Comparison of ENCODE assay signal across 16 mouse cellular contexts in genomic region chr5:37197423-37197822, GRCm38 (mm10). TPM values are rescaled to one million over a fixed set of nuclear protein-coding genes. Genes with fewer than 3 reads are reported as not detected.
DNase-seq lines count a peak whose midpoint lies in the region; ATAC-seq and TF ChIP-seq lines count a peak whose summit lies in the region.
"Had no signal": no experiment of that assay in that cellular context is flagged by ENCODE, and none has a peak within 500 bp of the region (broad histone marks: within the 10 kb centered on the region; RNA-seq: fewer than 3 reads in every experiment).

No protein-coding gene starts in this region.

- TF ChIP-seq CTCF in midbrain, postnatal 0 days (IDR thresholded peaks at IDR 0.05), result no peak
- no peak for TF ChIP-seq CTCF in kidney, adult 2 months (conservative IDR thresholded peaks at IDR 0.05; ENCODE audit: insufficient read depth, insufficient read length, low read depth, low read length)

- 64% methylated on average over 3 of the region's 3 CpGs for WGBS in midbrain, postnatal 0 days
- WGBS in midbrain, embryonic 16.5 days, result 68% methylated on average over 3 of the region's 3 CpGs
- 59% methylated on average over 3 of the region's 3 CpGs for WGBS in hindbrain, embryonic 14.5 days
- WGBS in neural tube, embryonic 14.5 days, result 51% methylated on average over 3 of the region's 3 CpGs
- 73% methylated on average over 3 of the region's 3 CpGs for WGBS in kidney, adult 2 months

- no peak overlapping the region for H3K4me3 ChIP-seq in midbrain, postnatal 0 days (ENCODE audit: low read depth, low read length)
- H3K4me3 ChIP-seq in midbrain, embryonic 16.5 days (ENCODE audit: low read depth, low read length), result no peak overlapping the region
- no peak overlapping the region for H3K4me3 ChIP-seq in hindbrain, embryonic 14.5 days (replicated peaks; ENCODE audit: low read length)
- no peak overlapping the region for H3K4me3 ChIP-seq in neural tube, embryonic 14.5 days (ENCODE audit: low read depth, low read length)
- H3K4me3 ChIP-seq in kidney, adult 2 months (ENCODE audit: insufficient read depth, low read depth, low read length), result no peak overlapping the region
- H3K4me3 ChIP-seq: embryonic facial prominence, embryonic 15.5 days; limb, embryonic 13.5 days had no signal

- no peaks in the 10 kb centered on the region for H3K27me3 ChIP-seq in midbrain, postnatal 0 days (ENCODE audit: insufficient read depth, low read length)
- H3K27me3 ChIP-seq in midbrain, embryonic 16.5 days (ENCODE audit: control insufficient read depth, insufficient read depth, low read depth, low read length), result no peaks in the 10 kb centered on the region
- H3K27me3 ChIP-seq in hindbrain, embryonic 14.5 days (ENCODE audit: control insufficient read depth, insufficient read depth, low read length), result no peaks in the 10 kb centered on the region
- H3K27me3 ChIP-seq in neural tube, embryonic 14.5 days (ENCODE audit: control insufficient read depth, insufficient read depth, low read length), result no peaks in the 10 kb centered on the region
- H3K27me3 ChIP-seq in kidney, adult 2 months (replicated peaks; ENCODE audit: control insufficient read depth, insufficient read depth, low read length), result no peaks in the 10 kb centered on the region
- H3K27me3 ChIP-seq: embryonic facial prominence, embryonic 15.5 days; Patski had no signal

- no peak overlapping the region for H3K4me2 ChIP-seq in midbrain, postnatal 0 days (ENCODE audit: low read depth, low read length, poor library complexity, severe bottlenecking)
- H3K4me2 ChIP-seq in midbrain, embryonic 16.5 days (ENCODE audit: low read length), result no peak overlapping the region
- no peak overlapping the region for H3K4me2 ChIP-seq in hindbrain, embryonic 14.5 days (replicated peaks)
- no peak overlapping the region for H3K4me2 ChIP-seq in neural tube, embryonic 14.5 days (ENCODE audit: low read depth, low read length)
- H3K4me2 ChIP-seq: embryonic facial prominence, embryonic 15.5 days; heart, embryonic 11.5 days had no signal

- H3K4me1 ChIP-seq in midbrain, postnatal 0 days (ENCODE audit: insufficient read depth, low read length), result peaks cover 7% of the 10 kb centered on the region; the same call in 1 of the 2 replicates
- H3K4me1 ChIP-seq in midbrain, embryonic 16.5 days (ENCODE audit: control insufficient read depth, insufficient read depth, low read length), result peaks cover 8% of the 10 kb centered on the region
- H3K4me1 ChIP-seq in hindbrain, embryonic 14.5 days (replicated peaks; ENCODE audit: control insufficient read depth, insufficient read depth, low read length), result peaks cover 44% of the 10 kb centered on the region
- peaks cover 32% of the 10 kb centered on the region for H3K4me1 ChIP-seq in neural tube, embryonic 14.5 days (ENCODE audit: control insufficient read depth, insufficient read depth, low read length)
- H3K4me1 ChIP-seq in kidney, adult 2 months (ENCODE audit: control insufficient read depth, insufficient read depth, low read length), result no peaks in the 10 kb centered on the region

- H3K36me3 ChIP-seq in midbrain, postnatal 0 days (ENCODE audit: insufficient read depth, low read length), result 0 out of 2 replicates have a peak, but pooled peaks cover 4% of the 10 kb centered on the region
- no peaks in the 10 kb centered on the region for H3K36me3 ChIP-seq in midbrain, embryonic 16.5 days (ENCODE audit: control insufficient read depth, insufficient read depth, low read length)
- no peaks in the 10 kb centered on the region for H3K36me3 ChIP-seq in hindbrain, embryonic 14.5 days (replicated peaks; ENCODE audit: control insufficient read depth, insufficient read depth)
- no peaks in the 10 kb centered on the region for H3K36me3 ChIP-seq in neural tube, embryonic 14.5 days (ENCODE audit: control insufficient read depth, insufficient read depth, low read length)
- no peaks in the 10 kb centered on the region for H3K36me3 ChIP-seq in kidney, adult 2 months (ENCODE audit: control insufficient read depth, insufficient read depth, low read length)
- H3K36me3 ChIP-seq: embryonic facial prominence, embryonic 15.5 days; limb, embryonic 13.5 days had no signal

- no peak overlapping the region for H3K9ac ChIP-seq in midbrain, postnatal 0 days (replicated peaks; ENCODE audit: low read length, poor library complexity, severe bottlenecking)
- no peak overlapping the region for H3K9ac ChIP-seq in midbrain, embryonic 16.5 days (ENCODE audit: low read depth, low read length)
- H3K9ac ChIP-seq in hindbrain, embryonic 14.5 days, result no peak overlapping the region
- H3K9ac ChIP-seq in neural tube, embryonic 14.5 days (replicated peaks; ENCODE audit: low read depth, low read length), result 0 out of 2 replicates have a peak overlapping the region, but pooled peaks have one; percentile 28
- H3K9ac ChIP-seq: embryonic facial prominence, embryonic 15.5 days; limb, embryonic 13.5 days had no signal

- no peaks in the 10 kb centered on the region for H3K9me3 ChIP-seq in midbrain, postnatal 0 days (ENCODE audit: low read length)
- H3K9me3 ChIP-seq in midbrain, embryonic 16.5 days (replicated peaks; ENCODE audit: control insufficient read depth, low read length, poor library complexity, severe bottlenecking), result no peaks in the 10 kb centered on the region
- H3K9me3 ChIP-seq in hindbrain, embryonic 14.5 days (ENCODE audit: control insufficient read depth, low read length), result no peaks in the 10 kb centered on the region
- no peaks in the 10 kb centered on the region for H3K9me3 ChIP-seq in neural tube, embryonic 14.5 days (ENCODE audit: control insufficient read depth, low read length)
- H3K9me3 ChIP-seq: embryonic facial prominence, embryonic 15.5 days; limb, embryonic 13.5 days had no signal

- TF ChIP-seq POLR2A in kidney, adult 2 months (IDR thresholded peaks at IDR 0.05; ENCODE audit: low read depth, low read length), result no peak

- 0 out of 2 replicates have a peak overlapping the region, but pooled peaks have one; percentile 38 for H3K27ac ChIP-seq in midbrain, postnatal 0 days (ENCODE audit: low read depth, low read length)
- no peak overlapping the region for H3K27ac ChIP-seq in midbrain, embryonic 16.5 days (ENCODE audit: low read length)
- peak overlapping the region; percentile 62 for H3K27ac ChIP-seq in hindbrain, embryonic 14.5 days
- peak overlapping the region; percentile 73 for H3K27ac ChIP-seq in neural tube, embryonic 14.5 days (ENCODE audit: low read depth, low read length)
- no peak overlapping the region for H3K27ac ChIP-seq in kidney, adult 2 months (ENCODE audit: insufficient read depth, low read depth, low read length)
- H3K27ac ChIP-seq: embryonic facial prominence, embryonic 15.5 days had no signal

- ATAC-seq in frontal cortex, adult (ENCODE audit: low TSS enrichment), result 0 out of 2 replicates have a peak, but pooled peaks have one; percentile 24
- peak; percentile 54; the same call in 1 of the 2 replicates for ATAC-seq in midbrain, postnatal 0 days (ENCODE audit: low FRiP score)
- ATAC-seq in midbrain, embryonic 16.5 days, result no peak
- ATAC-seq in hindbrain, embryonic 14.5 days (ENCODE audit: low FRiP score), result no peak
- ATAC-seq in neural tube, embryonic 14.5 days (ENCODE audit: low read depth), result no peak
- ATAC-seq: Patski had no signal

- DNase-seq in frontal cortex, postnatal 36 days (ENCODE audit: low spot score in 2 of 2), result no peak
- peak; percentile 73 for DNase-seq in midbrain, postnatal 0 days (ENCODE audit: low spot score)
- DNase-seq in hindbrain, embryonic 14.5 days (ENCODE audit: low spot score), result no peak
- no peak for DNase-seq in kidney, adult 2 months
- no peak for DNase-seq in Muller cell, postnatal 12 days (ENCODE audit: inconsistent ontology term)
- DNase-seq: cerebellum, adult 11-12 months; kidney, adult 18-20 months; right cerebral cortex, postnatal 25 days had no signal

RNA-seq across cellular contexts. Expression of gene Crmp1, which starts 44.3 kb away (rescaled TPM):
- total RNA-seq in midbrain, postnatal 0 days (2014; rRNA removed), result 954 and 1,050 TPM in 2 replicates
- polyA plus RNA-seq in midbrain, postnatal 0 days (2015; fragmentation: Nextera tagmentation; extraction: Ambion mirVana), result 851 and 872 TPM in 2 replicates
- 977 and 1,010 TPM in 2 replicates for polyA plus RNA-seq in midbrain, embryonic 16.5 days (2015; fragmentation: Nextera tagmentation; extraction: Ambion mirVana)
- polyA plus RNA-seq in hindbrain, embryonic 14.5 days (2014; fragmentation: Nextera tagmentation; extraction: Ambion mirVana), result 907 and 1,000 TPM in 2 replicates
- polyA plus RNA-seq in neural tube, embryonic 14.5 days (2014; fragmentation: Nextera tagmentation; extraction: Ambion mirVana), result 908 and 937 TPM in 2 replicates
- polyA plus RNA-seq in kidney, adult 2 months (2012; rRNA removed), result 0.57 and 0.59 TPM in 2 replicates
- total RNA-seq: granulocyte monocyte progenitor cell, adult 5-6 weeks had no signal

Comparison
In these comparisons a context has a peak if more than half of its experiments do, and no peak if none do; other contexts are left out.
1. ATAC-seq: peak in frontal cortex, adult (single experiment) and midbrain, postnatal 0 days (single experiment); none in midbrain, embryonic 16.5 days (single experiment), hindbrain, embryonic 14.5 days (single experiment) and neural tube, embryonic 14.5 days (single experiment).
2. H3K27ac ChIP-seq: peak in midbrain, postnatal 0 days (single experiment), hindbrain, embryonic 14.5 days (single experiment) and neural tube, embryonic 14.5 days (single experiment); none in midbrain, embryonic 16.5 days (single experiment) and kidney, adult 2 months (single experiment).
3. RNA of gene Crmp1, which starts 44.3 kb away (polyA plus RNA-seq): 977 to 1,010 TPM in midbrain, embryonic 16.5 days, 908 to 937 TPM in neural tube, embryonic 14.5 days, 907 to 1,000 TPM in hindbrain, embryonic 14.5 days and 851 to 872 TPM in midbrain, postnatal 0 days; 0.57 to 0.59 TPM in kidney, adult 2 months; every median in the first group is over 100 times any median in the second.